Comparison of ENCODE assay signal across 28 mouse cellular contexts in the genomic region with DNA sequence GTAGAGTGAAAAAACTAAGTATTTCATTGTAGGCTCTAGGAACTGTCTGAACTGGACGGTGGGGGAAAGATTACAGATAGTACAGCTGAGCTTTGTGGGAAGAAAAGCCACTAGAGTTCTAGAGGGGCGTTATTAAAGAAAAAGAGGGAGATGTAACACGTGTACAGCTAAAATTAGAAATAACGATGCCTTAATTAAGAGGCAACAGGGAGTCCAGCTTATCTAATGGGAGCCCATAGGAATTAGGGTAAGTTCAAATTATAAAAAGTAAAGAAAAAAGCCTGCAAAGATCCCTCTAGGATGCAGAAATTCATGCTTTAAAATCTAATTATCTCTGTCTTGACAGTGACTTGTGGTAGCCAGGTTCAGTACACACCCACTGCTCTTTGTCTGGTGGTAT. TPM values are rescaled to one million over a fixed set of nuclear protein-coding genes. Genes with fewer than 3 reads are reported as not detected.
"Had no signal": no experiment of that assay in that cellular context is flagged by ENCODE, and none has a peak within 500 bp of the region (broad histone marks: within the 10 kb centered on the region; RNA-seq: fewer than 3 reads in every experiment).

No protein-coding gene starts in this region.

- H3K4me3 ChIP-seq: embryonic facial prominence, embryonic 12.5 days; embryonic facial prominence, embryonic 13.5 days; embryonic facial prominence, embryonic 15.5 days; erythroblast, embryonic 14.5 days; forebrain, embryonic 10.5 days; forebrain, embryonic 12.5 days; forebrain, embryonic 13.5 days; forebrain, embryonic 15.5 days; gastrocnemius, adult 2 months; heart, adult 2 months had no signal

- H3K4me1 ChIP-seq: embryonic facial prominence, embryonic 12.5 days; embryonic facial prominence, embryonic 13.5 days; embryonic facial prominence, embryonic 15.5 days; forebrain, embryonic 10.5 days; forebrain, embryonic 12.5 days; forebrain, embryonic 13.5 days; forebrain, embryonic 15.5 days had no signal

- DNase-seq: cerebellum, adult 2 months; cerebellum, adult 8-10 months; cerebellum, adult 9-10 months; cerebellum, adult 9-11 months; cerebellum, postnatal 10 days; cerebellum, postnatal 14 days; cerebellum, postnatal 25 days; cerebellum, postnatal 36 days; embryo, embryonic 11 days; forebrain, postnatal 0 days; gastrocnemius, adult 2 months; gastrocnemius, postnatal 10 days; gastrocnemius, postnatal 14 days; gastrocnemius, postnatal 25 days; gastrocnemius, postnatal 36 days; heart, adult 11 months; heart, adult 18-20 months; heart, adult 2 months had no signal

- H3K9me3 ChIP-seq: embryonic facial prominence, embryonic 12.5 days; embryonic facial prominence, embryonic 13.5 days; embryonic facial prominence, embryonic 15.5 days; forebrain, embryonic 10.5 days; forebrain, embryonic 12.5 days; forebrain, embryonic 13.5 days; forebrain, embryonic 15.5 days had no signal

- H3K27me3 ChIP-seq: embryonic facial prominence, embryonic 12.5 days; embryonic facial prominence, embryonic 13.5 days; embryonic facial prominence, embryonic 15.5 days; forebrain, embryonic 12.5 days; forebrain, embryonic 13.5 days; forebrain, embryonic 15.5 days had no signal

- ATAC-seq: forebrain, embryonic 13.5 days; forebrain, embryonic 14.5 days; forebrain, embryonic 15.5 days; forebrain, embryonic 16.5 days; forebrain, postnatal 0 days had no signal

- H3K9ac ChIP-seq: embryonic facial prominence, embryonic 12.5 days; embryonic facial prominence, embryonic 13.5 days; embryonic facial prominence, embryonic 15.5 days; forebrain, embryonic 12.5 days; forebrain, embryonic 13.5 days; forebrain, embryonic 15.5 days; forebrain, postnatal 0 days had no signal

- H3K27ac ChIP-seq: embryonic facial prominence, embryonic 12.5 days; embryonic facial prominence, embryonic 13.5 days; embryonic facial prominence, embryonic 15.5 days; forebrain, embryonic 10.5 days; forebrain, embryonic 12.5 days; forebrain, embryonic 13.5 days; forebrain, embryonic 15.5 days; gastrocnemius, adult 2 months; heart, adult 2 months had no signal

- H3K36me3 ChIP-seq: embryonic facial prominence, embryonic 12.5 days; embryonic facial prominence, embryonic 13.5 days; embryonic facial prominence, embryonic 15.5 days; forebrain, embryonic 10.5 days; forebrain, embryonic 12.5 days; forebrain, embryonic 15.5 days had no signal

- H3K4me2 ChIP-seq: embryonic facial prominence, embryonic 12.5 days; embryonic facial prominence, embryonic 13.5 days; embryonic facial prominence, embryonic 15.5 days; forebrain, embryonic 12.5 days; forebrain, embryonic 13.5 days; forebrain, embryonic 15.5 days had no signal

RNA-seq across cellular contexts. Expression of a gene that starts 15.8 kb away (rescaled TPM):
- polyA plus RNA-seq: erythroblast, embryonic 14.5 days had no signal
